Mouse (Mus musculus) cerebellum, adult 2 months (tissue): Measurements from ENCODE around the gene Nup205.

ENCODE experiments used
- CTCF ChIP-seq: fragments of 200-500 bp; IDR thresholded peaks from 2 replicates; pipeline ENCODE4 v1.5.1; 2011; ENCODE audit warnings: low read depth, mild to moderate bottlenecking, control low read depth, low read length, moderate library complexity, borderline replicate concordance; ENCODE audit not compliant: insufficient read depth
- POLR2A ChIP-seq: fragments of 200-500 bp; IDR thresholded peaks from 2 replicates; pipeline ENCODE4 v1.6.1; 2011; ENCODE audit warnings: low read length, control low read depth, borderline replicate concordance; ENCODE audit not compliant: insufficient read depth

- TF ChIP-seq CTCF (no peak), POLR2A (no peak)
Measured at GRCm38 (mm10) chr6:35254136-35254904, 77.1 kb downstream of the Nup205 start.
